Mouse (Mus musculus) liver, postnatal 0 days (tissue): Measurements from ENCODE around the gene Cyb5r3. TPM values are rescaled to one million over a fixed set of nuclear protein-coding genes. Genes with fewer than 3 reads are reported as not detected.

Experiments used
- ATAC-seq: fragments of 200-750 bp; cut with Nextera tagmentation; 2 replicates; pipeline ENCODE4 v1.8.0; 2017; ENCODE audit warnings: mild to moderate bottlenecking, moderate library complexity
- DNase-seq: peaks from one replicate; pipeline ENCODE4 v3.0.0-alpha.2; 2016
- H3K27ac ChIP-seq: fragments of 300-500 bp; sonication (generic); 2 replicates; pipeline ENCODE4 v1.5.1; 2014; ENCODE audit warnings: antibody characterized with exemption, moderate library complexity, mild to moderate bottlenecking, low read depth
- H3K27me3 ChIP-seq: fragments of 300-500 bp; sonication (generic); 2 replicates; pipeline ENCODE4 v1.6.1; 2014; ENCODE audit warnings: low read length, control low read depth, mixed read lengths; ENCODE audit not compliant: insufficient read depth
- H3K36me3 ChIP-seq: fragments of 300-500 bp; sonication (generic); replicated peaks from 2 replicates; pipeline ENCODE4 v1.6.1; 2014; ENCODE audit warnings: mild to moderate bottlenecking, control low read depth, low read length, moderate library complexity, mixed read lengths; ENCODE audit not compliant: insufficient read depth
- H3K4me1 ChIP-seq: fragments of 300-500 bp; sonication (generic); 2 replicates; pipeline ENCODE4 v1.6.1; 2014; ENCODE audit warnings: antibody characterized with exemption, mild to moderate bottlenecking, control low read depth; ENCODE audit not compliant: insufficient read depth
- H3K4me2 ChIP-seq: fragments of 300-500 bp; sonication (generic); 2 replicates; pipeline ENCODE4 v1.6.1; 2014; ENCODE audit warnings: low read depth, mild to moderate bottlenecking, low read length, moderate library complexity, mixed read lengths
- H3K4me3 ChIP-seq: fragments of 300-500 bp; sonication (generic); 2 replicates; pipeline ENCODE4 v1.5.1; 2014; ENCODE audit warnings: low read depth, low read length
- H3K9ac ChIP-seq: fragments of 300-500 bp; sonication (generic); replicated peaks from 2 replicates; pipeline ENCODE4 v1.6.1; 2014; ENCODE audit warnings: mild to moderate bottlenecking, moderate library complexity
- H3K9me3 ChIP-seq: fragments of 300-500 bp; sonication (generic); 2 replicates; pipeline ENCODE4 v1.6.1; 2016; ENCODE audit warnings: mild to moderate bottlenecking, control low read depth, low read length, mixed read lengths
- CTCF ChIP-seq: sonication (generic); IDR thresholded peaks from 2 replicates; pipeline ENCODE4 v1.5.1; 2016; ENCODE audit warnings: antibody characterized with exemption, low read depth
- EP300 ChIP-seq: IDR thresholded peaks from 2 replicates; pipeline ENCODE4 v1.6.1; 2016; ENCODE audit warnings: antibody characterized with exemption, low read depth, mild to moderate bottlenecking
- WGBS: fragments of 180-500 bp; shearing (Covaris S2); extraction: QIAGEN DNeasy Blood & Tissue Kit; methylation state at CpG from one replicate; pipeline ENCODE4 v1.1.7; 2014; ENCODE audit not compliant: insufficient replicate concordance; 5-methylcytosine and 5-hydroxymethylcytosine counted together
- polyA plus RNA-seq: library from polyadenylated mRNA; unstranded; fragments of >200 nt; fragmentation: Nextera tagmentation; extraction: Ambion mirVana; gene quantifications from 2 replicates; pipeline ENCODE4 v1.2.1, GENCODE M21; 2015

Cyb5r3 gene
- 89.1 and 94.2 TPM in 2 replicates for polyA plus RNA-seq

GRCm38 (mm10) chr15:83172492-83173429, at the start of gene Cyb5r3:
Gene Cyb5r3, minus strand, starts transcription at chr15:83172592.
- H3K9ac ChIP-seq: peak within 1 kb of the TSS; percentile 88
- DNase-seq: peak; percentile 13
- no peaks in the 10 kb centered on the region for H3K36me3 ChIP-seq
- no peak; the same call in 1 of the 2 replicates for TF ChIP-seq EP300
- TF ChIP-seq CTCF: no peak
- peak; percentile 46 for ATAC-seq
- peak within 1 kb of the TSS; percentile 97 for H3K4me2 ChIP-seq
- peak within 1 kb of the TSS; percentile 96 for H3K27ac ChIP-seq
- H3K4me3 ChIP-seq: peak within 1 kb of the TSS; percentile 82
- peaks cover 44% of the 10 kb centered on the region for H3K4me1 ChIP-seq
- H3K27me3 ChIP-seq: no peaks in the 10 kb centered on the region
- WGBS: 32% methylated on average over 28 of the region's 28 CpGs
- no peaks in the 10 kb centered on the region for H3K9me3 ChIP-seq

GRCm38 (mm10) chr15:83221721-83222120, 49.3 kb upstream of the Cyb5r3 start:
- no peak overlapping the region for H3K4me2 ChIP-seq
- no peak for ATAC-seq
- H3K36me3 ChIP-seq: no peaks in the 10 kb centered on the region
- no peaks in the 10 kb centered on the region for H3K27me3 ChIP-seq
- no peak overlapping the region for H3K9ac ChIP-seq
- H3K9me3 ChIP-seq: no peaks in the 10 kb centered on the region
- TF ChIP-seq CTCF: no peak
- TF ChIP-seq EP300: no peak
- peaks cover 15% of the 10 kb centered on the region for H3K4me1 ChIP-seq
- WGBS: 42% methylated on average over 4 of the region's 4 CpGs
- no peak overlapping the region for H3K27ac ChIP-seq
- no peak overlapping the region for H3K4me3 ChIP-seq
- no peak for DNase-seq

GRCm38 (mm10) chr15:83220368-83221013, 48.1 kb upstream of the Cyb5r3 start:
- no peak overlapping the region for H3K27ac ChIP-seq
- no peak for DNase-seq
- H3K4me3 ChIP-seq: no peak overlapping the region
- no peak for TF ChIP-seq CTCF
- no peak for TF ChIP-seq EP300
- H3K9ac ChIP-seq: no peak overlapping the region
- H3K4me1 ChIP-seq: peaks cover 15% of the 10 kb centered on the region
- H3K36me3 ChIP-seq: no peaks in the 10 kb centered on the region
- no peaks in the 10 kb centered on the region for H3K9me3 ChIP-seq
- 69% methylated on average over 9 of the region's 9 CpGs for WGBS
- no peak overlapping the region for H3K4me2 ChIP-seq
- no peaks in the 10 kb centered on the region for H3K27me3 ChIP-seq
- no peak for ATAC-seq

- no peak for ATAC-seq
- 54% methylated on average over 5 of the region's 5 CpGs for WGBS
Measured at GRCm38 (mm10) chr15:83215322-83216216, 43.2 kb upstream of the Cyb5r3 start.

GRCm38 (mm10) chr15:83210229-83210628, 37.8 kb upstream of the Cyb5r3 start:
- no peak overlapping the region; the same call in 1 of the 2 replicates for H3K9ac ChIP-seq

More at GRCm38 (mm10) chr15:83215322-83216216, 43.2 kb upstream of the Cyb5r3 start:
- no peak for DNase-seq
- Histone ChIP-seq H3K27ac (no peak overlapping the region), H3K4me1 (no peaks in the 10 kb centered on the region), H3K9me3 (no peaks in the 10 kb centered on the region), H3K4me3 (no peak overlapping the region), H3K36me3 (no peaks in the 10 kb centered on the region), H3K9ac (no peak overlapping the region), H3K27me3 (no peaks in the 10 kb centered on the region), H3K4me2 (no peak overlapping the region)
- TF ChIP-seq EP300 (no peak), CTCF (no peak)

More at GRCm38 (mm10) chr15:83210229-83210628, 37.8 kb upstream of the Cyb5r3 start:
- Histone ChIP-seq H3K4me3 (no peak overlapping the region), H3K4me1 (no peaks in the 10 kb centered on the region), H3K27me3 (no peaks in the 10 kb centered on the region), H3K4me2 (peak overlapping the region; percentile 29), H3K9me3 (no peaks in the 10 kb centered on the region), H3K36me3 (no peaks in the 10 kb centered on the region), H3K27ac (no peak overlapping the region)
- 21% methylated on average over 11 of the region's 11 CpGs for WGBS
- ATAC-seq (no peak), DNase-seq (peak; percentile 53)
- TF ChIP-seq CTCF (peak; percentile 71), EP300 (no peak)
